Mouse (Mus musculus) heart, embryonic 14.5 days (tissue): ENCODE data around the gene Gm867. TPM values are rescaled to one million over a fixed set of nuclear protein-coding genes. Genes with fewer than 3 reads are reported as not detected.

Experiments used
- ATAC-seq: fragments of 200-750 bp; cut with Nextera tagmentation; 2 replicates; pipeline ENCODE4 v1.8.0; 2017; ENCODE audit warnings: low read depth, moderate TSS enrichment; ENCODE audit not compliant: insufficient number of reproducible peaks, insufficient read depth, low FRiP score
- H3K27ac ChIP-seq, 2 experiments: fragments of 200-500 bp in 1 of 2; fragments of 300-500 bp in 1 of 2; sonication (generic) in 1 of 2; replicated peaks in 1 of 2; 2 replicates each; pipeline ENCODE4 v1.5.1; 2012 to 2014; ENCODE audit warnings: low read depth in 2 of 2, low read length in 2 of 2, control low read depth in 1 of 2, mild to moderate bottlenecking in 1 of 2, mixed read lengths in 1 of 2; ENCODE audit not compliant: control insufficient read depth in 1 of 2, insufficient read depth in 1 of 2
- H3K27me3 ChIP-seq: fragments of 300-500 bp; sonication (generic); 2 replicates; pipeline ENCODE4 v1.6.1; 2014; ENCODE audit warnings: mild to moderate bottlenecking, low read length, control low read depth; ENCODE audit not compliant: control insufficient read depth, insufficient read depth
- H3K36me3 ChIP-seq: fragments of 300-500 bp; sonication (generic); 2 replicates; pipeline ENCODE4 v1.6.1; 2014; ENCODE audit warnings: mild to moderate bottlenecking, control low read depth, low read length, mixed read lengths; ENCODE audit not compliant: control insufficient read depth, insufficient read depth
- H3K4me1 ChIP-seq, 2 experiments: fragments of 200-500 bp in 1 of 2; fragments of 300-500 bp in 1 of 2; sonication (generic) in 1 of 2; 2 replicates each; pipeline ENCODE4 v1.6.1; 2012 to 2014; ENCODE audit warnings: low read length in 2 of 2, control low read depth in 1 of 2, mixed read lengths in 1 of 2; ENCODE audit not compliant: control insufficient read depth in 2 of 2, insufficient read depth in 2 of 2
- H3K4me2 ChIP-seq: fragments of 300-500 bp; sonication (generic); 2 replicates; pipeline ENCODE4 v1.6.1; 2014; ENCODE audit warnings: mild to moderate bottlenecking, low read length
- H3K4me3 ChIP-seq, 2 experiments: fragments of 200-500 bp in 1 of 2; fragments of 300-500 bp in 1 of 2; sonication (generic) in 1 of 2; 2 replicates each; pipeline ENCODE4 v1.5.1; 2012 to 2014; ENCODE audit warnings: low read length in 2 of 2, mild to moderate bottlenecking in 2 of 2, control low read depth in 1 of 2, low read depth in 1 of 2, moderate library complexity in 1 of 2; ENCODE audit not compliant: control insufficient read depth in 1 of 2, insufficient read depth in 1 of 2
- H3K9ac ChIP-seq: fragments of 300-500 bp; sonication (generic); 2 replicates; pipeline ENCODE4 v1.6.1; 2014; ENCODE audit warnings: mild to moderate bottlenecking, low read length
- H3K9me3 ChIP-seq: fragments of 300-500 bp; sonication (generic); 2 replicates; pipeline ENCODE4 v1.6.1; 2016; ENCODE audit warnings: low read length, control low read depth; ENCODE audit not compliant: control insufficient read depth
- WGBS: fragments of 180-500 bp; shearing (Covaris S2); extraction: QIAGEN DNeasy Blood & Tissue Kit; methylation state at CpG from one replicate; pipeline ENCODE4 v1.1.7; 2014; 5-methylcytosine and 5-hydroxymethylcytosine counted together
- polyA plus RNA-seq: library from polyadenylated mRNA; unstranded; fragments of >200 nt; fragmentation: Nextera tagmentation; extraction: Ambion mirVana; gene quantifications from 2 replicates; pipeline ENCODE4 v1.2.1, GENCODE M21; 2014

The Gm867 gene
- polyA plus RNA-seq, 1 experiment from 2014 or later, result 0.28 TPM

DNA sequence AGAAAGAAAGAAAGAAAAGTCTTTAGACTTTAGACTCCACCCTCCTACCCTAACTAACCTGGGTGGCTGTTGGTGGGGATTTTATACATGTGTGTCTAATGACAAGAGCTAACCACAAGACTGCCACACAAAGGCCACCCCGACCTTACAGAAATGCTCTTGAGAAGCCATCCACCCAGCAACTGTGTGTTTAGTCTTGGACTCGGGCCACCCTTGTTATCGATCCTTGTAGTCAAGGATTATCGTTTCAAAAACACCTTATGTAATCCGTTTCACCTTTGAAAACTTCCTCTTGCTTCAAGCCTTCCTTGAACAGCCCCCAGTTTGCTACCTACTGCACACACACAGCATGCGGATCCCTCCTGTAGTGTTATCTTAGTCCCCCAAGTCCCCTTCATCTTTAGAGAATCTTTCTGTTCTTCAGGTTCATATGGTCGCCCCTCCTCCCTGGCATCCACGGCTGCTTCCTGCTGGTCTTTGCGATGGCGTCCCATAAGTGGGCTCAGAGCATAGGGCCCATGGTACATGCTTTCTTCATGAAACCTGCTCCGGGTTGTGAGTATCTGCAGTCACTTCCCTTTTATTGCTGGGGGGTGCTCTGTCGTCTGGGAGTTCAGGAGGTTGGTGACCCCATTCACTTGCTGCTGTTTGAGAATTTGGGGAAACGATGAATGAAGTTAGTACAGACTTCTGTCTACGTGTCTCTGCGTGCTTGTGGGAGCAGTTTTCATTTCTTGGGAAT is 2.4 kb upstream of the Gm867 start, which contains the start of gene Vpreb3:
Vpreb3 (plus strand) TSS at position 322 of the 742 bp plus-strand sequence.
- no peak within 1 kb of the TSS for H3K27ac ChIP-seq
- 74% methylated on average over 15 of the region's 15 CpGs for WGBS
- H3K4me2 ChIP-seq, result no peak within 1 kb of the TSS
- peaks cover 12% of the 10 kb centered on the region; the same call in 1 of the 2 replicates for H3K36me3 ChIP-seq
- peaks cover 3 to 4% of the 10 kb centered on the region in 2 experiments; a peak in 2 of 4 replicates for H3K4me1 ChIP-seq
- H3K27me3 ChIP-seq, result no peaks in the 10 kb centered on the region
- H3K9ac ChIP-seq, result no peak within 1 kb of the TSS
- ATAC-seq, result no peak
- no peaks in the 10 kb centered on the region for H3K9me3 ChIP-seq
- H3K4me3 ChIP-seq, result no peak within 1 kb of the TSS

DNA sequence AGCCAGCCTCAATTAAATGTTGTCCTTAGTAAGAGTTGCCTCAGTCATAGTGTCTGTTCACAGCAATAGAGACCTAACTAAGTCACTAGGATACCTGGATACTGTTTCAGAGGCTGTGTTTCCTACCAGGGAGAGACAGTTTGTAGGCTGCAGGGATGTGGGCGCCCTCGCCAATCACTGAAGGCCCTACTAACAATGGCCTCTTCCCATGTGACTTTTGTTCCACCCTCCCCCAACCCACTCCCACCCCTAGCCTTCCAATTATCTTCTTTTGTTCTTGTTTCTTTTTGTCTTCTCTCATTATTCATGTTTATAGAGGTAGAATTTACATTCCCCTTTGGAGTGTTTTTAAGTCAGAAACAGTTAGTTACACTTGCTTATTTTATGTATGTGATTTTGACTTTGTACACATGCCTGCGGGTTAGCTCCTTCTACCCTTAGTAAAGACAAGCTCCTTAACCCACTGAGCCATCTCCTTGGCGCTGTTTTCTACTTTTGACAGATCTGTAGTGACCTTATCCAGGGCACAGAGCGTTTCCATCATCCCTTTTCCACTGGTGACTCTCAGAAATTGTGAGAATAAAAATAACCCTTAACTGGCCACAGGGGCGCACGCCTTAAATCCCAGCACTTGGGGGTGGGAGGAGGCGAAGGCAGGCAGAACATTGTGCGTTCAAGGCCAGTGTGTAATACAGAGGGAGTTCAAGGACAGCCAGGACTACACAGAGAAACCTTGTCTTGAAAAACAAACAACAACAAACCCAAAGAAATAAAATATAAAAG is 761 bp upstream of the Gm867 start:
- peaks cover 12% of the 10 kb centered on the region; the same call in 1 of the 2 replicates for H3K36me3 ChIP-seq
- no peaks in the 10 kb centered on the region for H3K27me3 ChIP-seq
- no peak for ATAC-seq
- H3K4me3 ChIP-seq, result no peak overlapping the region
- 71% methylated on average over 9 of the region's 9 CpGs for WGBS
- H3K9ac ChIP-seq, result no peak overlapping the region
- no peak overlapping the region for H3K4me2 ChIP-seq
- no peak overlapping the region for H3K27ac ChIP-seq
- no peaks in the 10 kb centered on the region for H3K9me3 ChIP-seq
- H3K4me1 ChIP-seq, result peaks cover 4 to 5% of the 10 kb centered on the region in 2 experiments; a peak in 2 of 4 replicates

DNA sequence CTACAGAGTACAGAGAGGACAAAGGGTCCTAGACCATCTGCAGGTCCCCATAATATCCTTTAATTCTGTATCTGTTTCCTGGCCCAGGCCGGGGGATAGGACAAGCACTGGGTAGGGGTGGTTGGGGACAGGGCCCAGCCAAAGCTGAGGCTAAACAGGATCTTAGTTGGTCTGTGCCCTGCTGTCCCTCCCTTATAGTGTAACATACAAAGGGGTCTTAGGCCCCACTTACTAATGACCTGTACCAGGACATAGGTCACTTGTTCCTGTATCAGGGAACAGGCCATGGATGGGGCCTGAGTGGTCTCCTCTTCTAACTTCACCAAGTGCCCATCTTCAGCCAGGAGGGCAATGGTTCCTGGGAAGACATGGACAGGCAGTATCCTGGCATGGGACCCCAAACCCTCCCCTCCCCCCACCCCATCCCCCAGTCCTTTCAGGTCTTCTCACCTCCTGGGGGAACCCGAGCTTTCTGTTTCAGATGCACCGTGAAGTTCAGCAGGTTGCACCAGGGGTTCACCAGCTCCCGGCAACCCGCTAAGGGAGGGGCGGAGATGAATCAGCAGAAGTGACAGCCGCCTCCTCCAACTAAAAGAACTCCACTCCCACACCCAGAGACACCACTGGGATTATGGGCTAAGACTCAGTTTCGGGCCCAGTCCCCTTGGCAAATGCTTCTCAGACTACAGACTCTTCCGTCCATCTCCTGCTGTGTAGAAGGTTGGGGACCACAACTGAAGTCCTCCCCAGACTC is 814 bp downstream of the Gm867 start:
- H3K9me3 ChIP-seq, result no peaks in the 10 kb centered on the region
- no peak for ATAC-seq
- H3K27me3 ChIP-seq, result no peaks in the 10 kb centered on the region
- H3K9ac ChIP-seq, result no peak overlapping the region
- H3K4me1 ChIP-seq, result peaks cover 9% of the 10 kb centered on the region in 2 experiments; a peak in 3 of 4 replicates
- peaks cover 12% of the 10 kb centered on the region; the same call in 1 of the 2 replicates for H3K36me3 ChIP-seq
- WGBS, result 53% methylated on average over 9 of the region's 9 CpGs
- no peak overlapping the region for H3K27ac ChIP-seq
- H3K4me3 ChIP-seq, result no peak overlapping the region
- H3K4me2 ChIP-seq, result no peak overlapping the region

- no peak for ATAC-seq
- H3K27ac ChIP-seq, result no peak overlapping the region
- peak overlapping the region in 1 of 2 experiments; percentile 72; a peak in 2 of 4 replicates for H3K4me3 ChIP-seq
- no peaks in the 10 kb centered on the region for H3K9me3 ChIP-seq
- no peaks in the 10 kb centered on the region for H3K27me3 ChIP-seq
- 52% methylated on average over 10 of the region's 10 CpGs for WGBS
- H3K4me2 ChIP-seq, result peak overlapping the region; percentile 62
- peaks cover 4 to 12% of the 10 kb centered on the region in 2 experiments; a peak in 3 of 4 replicates for H3K4me1 ChIP-seq
- peaks cover 12% of the 10 kb centered on the region; the same call in 1 of the 2 replicates for H3K36me3 ChIP-seq
- H3K9ac ChIP-seq, result peak overlapping the region; percentile 92
These were observed 2.4 kb downstream of the Gm867 start for GRCm38 (mm10) chr10:75937851-75938643.

- Histone ChIP-seq H3K4me2 (peak overlapping the region; percentile 62), H3K36me3 (peaks cover 12% of the 10 kb centered on the region; the same call in 1 of the 2 replicates), H3K4me3 (peak overlapping the region; percentile 40 to 72), H3K9ac (peak overlapping the region; percentile 92), H3K9me3 (no peaks in the 10 kb centered on the region), H3K4me1 (peaks cover 11 to 18% of the 10 kb centered on the region in 2 experiments), H3K27ac (no peak overlapping the region), H3K27me3 (no peaks in the 10 kb centered on the region)
- 30% methylated on average over 18 of the region's 18 CpGs for WGBS
- ATAC-seq, result no peak
These were observed 3.4 kb downstream of the Gm867 start for GRCm38 (mm10) chr10:75936909-75937667.

GRCm38 (mm10) chr10:75935680-75936541 is 4.6 kb downstream of the Gm867 start, which contains the start of gene Mmp11:
TSS of gene Mmp11 (minus strand) at chr10:75936496.
- Histone ChIP-seq H3K9ac (peak within 1 kb of the TSS; percentile 92), H3K27me3 (peaks cover 8% of the 10 kb centered on the region; the same call in 1 of the 2 replicates), H3K9me3 (no peaks in the 10 kb centered on the region), H3K4me3 (peak within 1 kb of the TSS; percentile 72 to 77), H3K27ac (peak within 1 kb of the TSS; percentile 88 to 89), H3K4me1 (peaks cover 20 to 27% of the 10 kb centered on the region in 2 experiments), H3K36me3 (peaks cover 12% of the 10 kb centered on the region; the same call in 1 of the 2 replicates), H3K4me2 (peak within 1 kb of the TSS; percentile 62)
- whole genome bisulfite sequencing, result 2% methylated on average over 51 of the region's 51 CpGs
- peak; percentile 78 for ATAC-seq
